Mouse (Mus musculus): ENCODE results near the gene Srsf2. TPM values are rescaled to one million over a fixed set of nuclear protein-coding genes. Genes with fewer than 3 reads are reported as not detected.
"Not testable (repeated sequence)": the region's sequence is repeated elsewhere in the genome, so short reads cannot be mapped to it uniquely, and the experiment has no call there.

Gene Srsf2
- total RNA-seq, 2 experiments from 2014 or later, result 235 to 275 TPM

GRCm38 (mm10) chr11:116827534-116828165 is 25.2 kb downstream of the Srsf2 start, which contains the start of gene Mxra7:
Gene Mxra7, minus strand, starts transcription at chr11:116828046.
- peak; percentile 89 to 93 for DNase-seq

GRCm38 (mm10) chr11:116826550-116827504 is 26.1 kb downstream of the Srsf2 start:
- DNase-seq, result no peak

DNA sequence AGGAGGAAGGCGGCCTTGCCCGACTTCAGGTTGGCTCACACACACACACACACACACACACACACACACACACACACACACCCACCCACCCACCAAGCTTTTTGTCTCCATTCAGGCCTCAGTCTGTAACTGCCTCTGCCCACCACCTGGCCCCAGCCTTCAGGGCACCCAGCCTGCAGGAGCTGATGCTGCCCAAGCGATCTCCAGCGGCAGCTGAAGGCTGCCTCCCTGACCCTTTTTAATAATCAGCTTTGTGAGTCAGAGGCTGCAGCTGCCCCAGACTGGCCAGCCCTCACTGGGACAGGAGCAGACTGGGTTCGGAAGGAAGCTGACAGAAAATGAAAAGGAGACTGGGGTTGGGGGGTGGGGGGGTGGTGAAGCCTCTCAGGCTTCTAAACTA is 27.7 kb downstream of the Srsf2 start:
- peak; percentile 65 to 69 for DNase-seq

GRCm38 (mm10) chr11:116823885-116824284 is 29.0 kb downstream of the Srsf2 start:
- DNase-seq, result not testable (repeated sequence)

GRCm38 (mm10) chr11:116823255-116823654 is 29.6 kb downstream of the Srsf2 start:
- no peak for DNase-seq

DNA sequence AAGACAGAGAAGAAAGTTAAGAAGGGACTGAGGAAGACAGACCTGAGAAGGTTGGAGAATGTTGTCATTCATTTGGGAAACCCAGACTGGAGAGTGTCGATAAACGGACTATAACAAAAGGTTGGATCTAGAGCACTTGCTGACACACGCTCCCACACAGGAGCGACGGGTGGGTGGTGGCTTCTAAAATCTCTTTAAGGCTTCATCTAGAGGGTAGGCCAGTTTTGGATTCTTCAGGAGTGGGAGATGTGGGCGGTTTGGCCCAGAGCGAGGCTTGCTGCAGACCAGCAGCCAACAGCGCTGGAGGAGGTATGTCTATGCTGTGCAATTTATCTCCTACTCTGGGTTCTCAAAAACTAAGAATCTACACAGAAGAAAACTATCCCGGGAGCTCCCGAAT is 30.3 kb downstream of the Srsf2 start:
- DNase-seq, result no peak

GRCm38 (mm10) chr11:116822215-116822614 is 30.7 kb downstream of the Srsf2 start:
- no peak for DNase-seq

DNA sequence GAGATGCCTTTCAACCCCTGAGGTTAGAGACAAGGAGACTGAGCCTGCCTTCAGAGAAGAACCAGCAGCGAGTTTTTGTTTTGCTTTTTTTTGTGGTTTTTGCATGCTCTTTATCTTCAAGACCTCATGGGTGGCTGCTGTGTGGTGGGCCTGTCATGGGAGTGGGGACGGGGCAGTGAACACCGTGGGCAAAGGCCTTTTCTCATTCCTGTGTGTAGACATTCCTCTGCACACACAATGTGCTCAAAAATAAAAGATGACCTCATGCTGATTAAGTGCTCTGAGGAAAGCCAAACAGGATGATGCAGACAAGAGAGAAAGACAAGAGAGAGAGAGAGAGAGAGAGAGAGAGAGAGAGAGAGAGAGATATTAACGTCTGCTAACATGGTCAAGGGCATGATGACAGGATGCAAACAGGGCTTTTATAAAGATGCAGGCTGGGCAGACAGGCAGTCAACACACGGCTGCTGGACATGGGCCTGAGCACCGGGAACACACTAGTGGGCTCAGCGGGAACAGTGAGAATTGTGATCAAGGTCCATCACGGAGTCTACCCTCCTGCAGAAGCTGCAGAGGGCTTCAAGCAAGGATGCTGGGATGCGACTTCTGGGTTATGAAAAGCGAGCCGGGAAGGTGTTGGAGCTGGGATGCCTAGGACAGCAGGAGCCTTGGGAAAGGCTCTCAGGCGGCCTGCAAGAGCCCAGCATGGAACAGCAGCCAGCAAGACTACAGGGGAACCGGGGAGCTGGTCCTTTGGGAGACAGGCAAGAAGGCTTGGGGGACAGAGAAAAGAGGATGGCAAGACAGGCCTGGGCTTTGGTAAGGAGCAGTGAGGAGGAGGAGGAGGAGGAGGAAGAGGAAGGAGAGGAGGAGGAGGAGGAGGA is 31.6 kb downstream of the Srsf2 start:
- DNase-seq, result no peak

DNA sequence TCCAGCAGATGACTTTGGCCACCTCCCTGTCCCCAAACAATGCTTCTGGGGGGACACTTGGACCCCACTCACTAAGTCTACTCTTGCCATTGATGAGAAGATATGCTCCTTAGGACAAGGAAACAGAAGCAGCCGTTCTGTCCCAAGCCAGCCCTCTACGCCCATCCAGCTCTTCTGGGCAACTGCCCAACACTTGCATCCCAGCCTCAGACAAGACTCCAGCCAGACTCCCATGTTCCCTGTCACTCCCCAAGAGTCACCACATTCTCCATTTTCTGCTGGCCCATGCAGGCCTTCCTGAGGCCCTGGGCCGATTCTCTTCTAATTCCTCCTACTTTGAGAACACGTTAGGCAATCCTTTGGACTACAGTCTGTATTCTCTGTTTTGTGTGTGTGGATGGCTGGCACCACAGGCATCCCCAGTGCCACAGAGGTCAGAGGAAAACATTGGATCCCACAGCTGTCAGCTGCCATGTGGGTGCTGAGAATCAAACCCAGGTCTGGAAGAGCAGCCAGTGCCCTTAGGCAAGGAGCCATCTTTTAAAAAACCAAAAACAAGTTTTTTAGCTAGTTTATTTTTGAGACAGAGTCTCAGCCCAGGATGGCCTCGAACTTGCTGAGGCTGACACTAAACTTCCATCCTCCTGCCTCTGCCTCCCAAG is 32.8 kb downstream of the Srsf2 start:
- no peak for DNase-seq

GRCm38 (mm10) chr11:116818722-116819121 is 34.2 kb downstream of the Srsf2 start:
- no peak for DNase-seq

- no peak for DNase-seq
These were observed 35.3 kb downstream of the Srsf2 start for GRCm38 (mm10) chr11:116817567-116817966.

GRCm38 (mm10) chr11:116816769-116817168 is 36.1 kb downstream of the Srsf2 start:
- peak; percentile 39 to 62 for DNase-seq

DNA sequence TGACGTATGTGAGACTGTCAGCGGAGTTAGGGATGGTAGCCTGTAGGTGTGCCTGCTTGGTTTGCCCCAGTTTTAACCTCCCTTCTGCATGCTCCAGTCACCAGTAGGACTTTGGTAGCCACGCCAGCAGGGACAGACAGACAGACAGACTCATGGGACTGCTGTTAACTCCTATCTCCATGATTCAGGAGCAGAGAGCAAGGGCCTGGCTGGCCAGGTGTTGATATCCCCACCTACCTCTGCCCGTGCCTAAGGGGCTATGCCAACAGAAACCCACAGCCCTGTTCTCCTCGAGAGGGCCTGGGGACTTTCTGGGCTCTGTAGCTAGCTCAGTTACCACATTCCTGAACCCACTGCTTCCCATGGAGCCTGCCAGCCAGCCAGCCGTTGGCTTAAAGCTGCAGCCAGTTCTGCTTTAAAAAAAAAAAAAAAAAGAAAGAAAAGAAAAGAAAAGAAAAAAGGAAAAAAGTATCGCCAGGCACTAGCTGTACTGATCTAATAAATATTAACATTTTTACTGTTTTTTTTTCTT is 37.9 kb downstream of the Srsf2 start:
- no peak for DNase-seq

DNA sequence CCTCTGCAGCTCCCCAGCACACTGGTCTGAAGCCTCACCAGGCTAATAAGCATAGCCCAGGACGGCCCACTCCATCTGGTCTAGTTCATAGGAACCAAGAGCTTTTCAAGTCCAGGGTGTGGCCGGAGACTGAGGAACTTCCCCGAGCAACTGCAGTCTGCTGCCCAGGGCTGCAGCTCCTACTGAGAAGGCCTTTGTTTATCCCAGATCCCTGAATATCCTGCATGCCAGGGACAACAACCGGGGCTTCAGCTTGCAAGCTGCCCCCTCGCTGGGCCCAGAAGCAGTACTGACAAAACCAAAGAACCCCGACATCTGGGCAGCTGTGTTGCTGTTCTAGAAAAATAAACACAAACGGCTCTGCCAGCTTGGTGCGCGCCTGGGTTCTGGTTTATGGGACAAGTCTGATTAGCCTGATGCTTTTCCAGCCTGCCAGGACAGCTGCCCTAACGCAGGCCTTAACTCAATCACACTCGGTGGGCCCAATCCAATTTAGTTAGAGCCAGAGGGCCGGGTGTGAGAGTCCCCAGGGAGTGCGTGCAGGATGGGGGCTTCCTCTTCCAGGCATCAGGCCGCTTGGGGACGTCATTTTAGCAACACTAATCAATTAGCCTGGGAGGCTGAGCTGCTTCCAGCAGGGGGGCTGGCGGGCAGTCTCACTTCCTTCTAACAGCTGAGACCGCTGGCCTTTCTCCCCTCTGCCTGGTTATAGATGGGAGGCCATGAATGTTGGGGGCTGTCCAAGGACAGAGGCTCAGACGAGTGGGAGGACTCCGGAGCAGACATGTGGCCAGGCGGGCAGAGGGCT is 38.6 kb downstream of the Srsf2 start:
- peak in 1 of 2 experiments; percentile 61 for DNase-seq

GRCm38 (mm10) chr11:116813610-116814009 is 39.3 kb downstream of the Srsf2 start:
- DNase-seq, result no peak

- DNase-seq, result no peak
These were observed 39.9 kb downstream of the Srsf2 start for GRCm38 (mm10) chr11:116812793-116813529.

DNA sequence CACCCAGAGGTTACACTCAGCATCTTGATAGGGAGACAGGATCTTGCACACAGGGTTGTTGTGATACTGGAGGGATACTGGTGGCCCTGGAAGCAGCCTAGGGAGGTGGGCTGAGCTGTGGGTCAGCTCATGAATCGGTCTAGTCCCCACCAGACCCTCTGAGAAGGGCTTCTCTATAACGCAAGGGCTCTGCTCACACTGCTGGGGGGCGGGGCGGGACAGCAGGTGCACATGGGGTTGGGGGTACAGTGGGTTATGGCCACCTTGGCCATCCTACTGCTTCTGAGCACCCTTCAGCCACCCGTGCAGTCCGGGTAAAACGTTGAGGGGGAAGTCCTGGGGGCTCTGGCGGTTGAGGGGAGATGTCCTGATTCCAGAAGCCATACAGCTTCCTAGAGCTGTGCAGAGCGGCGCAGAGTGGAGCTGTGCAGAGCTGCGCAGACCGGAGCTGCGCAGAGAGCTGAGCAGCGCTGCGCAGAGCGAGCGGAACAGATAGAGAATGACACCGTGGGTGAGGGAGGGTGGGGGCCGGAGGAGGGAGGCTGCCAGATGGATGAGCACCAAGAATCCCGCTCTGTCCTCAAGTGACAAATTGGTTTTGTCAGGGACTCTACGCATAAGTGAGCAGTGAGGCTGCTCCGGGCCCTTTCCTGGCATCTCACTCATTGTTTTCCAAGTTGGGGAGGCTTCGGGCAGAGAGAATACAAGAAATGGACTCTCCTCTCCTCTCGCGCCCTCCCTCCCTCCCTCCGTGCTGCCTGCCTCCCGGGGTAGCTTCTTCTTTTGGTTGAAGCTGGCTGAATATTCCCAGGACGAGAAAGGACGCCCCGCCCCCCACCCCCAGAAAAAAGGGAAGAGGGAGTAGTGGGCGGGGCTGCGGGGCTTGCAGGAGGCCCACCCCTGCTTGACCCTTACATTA is 41.7 kb downstream of the Srsf2 start:
- DNase-seq, result peak; percentile 67 to 83

GRCm38 (mm10) chr11:116810528-116810927 is 42.4 kb downstream of the Srsf2 start:
- DNase-seq, result no peak

- DNase-seq, result no peak
These were observed 43.4 kb downstream of the Srsf2 start for GRCm38 (mm10) chr11:116809520-116809919.

All from adrenal gland, postnatal 36 days (tissue).